In genomic region chr15:83939703-83940102, GRCm38 (mm10) we compare ENCODE assay signal across 16 mouse cellular contexts.
DNase-seq lines count a peak whose midpoint lies in the region; ATAC-seq and TF ChIP-seq lines count a peak whose summit lies in the region.
"Had no signal": no experiment of that assay in that cellular context is flagged by ENCODE, and none has a peak within 500 bp of the region (broad histone marks: within the 10 kb centered on the region; RNA-seq: fewer than 3 reads in every experiment).

No protein-coding gene starts in this region.

- no peak for ATAC-seq in forebrain, embryonic 13.5 days
- ATAC-seq in forebrain, embryonic 14.5 days: no peak
- ATAC-seq in hindbrain, embryonic 11.5 days (ENCODE audit: low FRiP score): no peak
- ATAC-seq in hindbrain, embryonic 14.5 days (ENCODE audit: low FRiP score): no peak
- ATAC-seq: activated CD4-positive, CD25-positive, alpha-beta regulatory T cell, adult 4 months had no signal

- WGBS in forebrain, embryonic 13.5 days: 64% methylated on average over 5 of the region's 5 CpGs
- WGBS in forebrain, embryonic 14.5 days: 57% methylated on average over 5 of the region's 5 CpGs
- WGBS in hindbrain, embryonic 11.5 days: 42% methylated on average over 5 of the region's 5 CpGs
- WGBS in hindbrain, embryonic 14.5 days: 57% methylated on average over 5 of the region's 5 CpGs
- WGBS in lung, adult 2 months: 27% methylated on average over 5 of the region's 5 CpGs

- peaks cover 10% of the 10 kb centered on the region for H3K4me1 ChIP-seq in forebrain, embryonic 13.5 days
- peaks cover 4% of the 10 kb centered on the region; the same call in 1 of the 2 replicates for H3K4me1 ChIP-seq in forebrain, embryonic 14.5 days (ENCODE audit: control insufficient read depth, insufficient read depth, low read length)
- H3K4me1 ChIP-seq in hindbrain, embryonic 11.5 days (replicated peaks; ENCODE audit: control insufficient read depth, insufficient read depth, low read length): no peaks in the 10 kb centered on the region
- H3K4me1 ChIP-seq in hindbrain, embryonic 14.5 days (replicated peaks; ENCODE audit: control insufficient read depth, insufficient read depth, low read length): no peaks in the 10 kb centered on the region; the same call in 1 of the 2 replicates
- H3K4me1 ChIP-seq in lung, adult 2 months (ENCODE audit: control insufficient read depth, insufficient read depth, low read length): no peaks in the 10 kb centered on the region

- no peaks in the 10 kb centered on the region for H3K36me3 ChIP-seq in forebrain, embryonic 13.5 days (ENCODE audit: poor library complexity, severe bottlenecking)
- no peaks in the 10 kb centered on the region for H3K36me3 ChIP-seq in forebrain, embryonic 14.5 days (ENCODE audit: control insufficient read depth, insufficient read depth, low read length)
- H3K36me3 ChIP-seq in hindbrain, embryonic 11.5 days (ENCODE audit: control insufficient read depth, insufficient read depth, low read length): no peaks in the 10 kb centered on the region
- H3K36me3 ChIP-seq in hindbrain, embryonic 14.5 days (replicated peaks; ENCODE audit: control insufficient read depth, insufficient read depth): no peaks in the 10 kb centered on the region
- H3K36me3 ChIP-seq: G1E; heart, embryonic 13.5 days; neural tube, embryonic 13.5 days had no signal

- peak overlapping the region; percentile 27; the same call in 1 of the 2 replicates for H3K9ac ChIP-seq in forebrain, embryonic 13.5 days
- H3K9ac ChIP-seq in forebrain, embryonic 14.5 days (ENCODE audit: low read length): no peak overlapping the region
- no peak overlapping the region for H3K9ac ChIP-seq in hindbrain, embryonic 11.5 days (ENCODE audit: low read depth, low read length)
- H3K9ac ChIP-seq in hindbrain, embryonic 14.5 days: no peak overlapping the region
- H3K9ac ChIP-seq: heart, embryonic 13.5 days; liver, embryonic 14.5 days; neural tube, embryonic 13.5 days had no signal

- no peaks in the 10 kb centered on the region for H3K9me3 ChIP-seq in forebrain, embryonic 13.5 days (replicated peaks)
- H3K9me3 ChIP-seq in forebrain, embryonic 14.5 days (replicated peaks; ENCODE audit: control insufficient read depth, low read length): no peaks in the 10 kb centered on the region
- H3K9me3 ChIP-seq in hindbrain, embryonic 11.5 days (ENCODE audit: control insufficient read depth, low read length): no peaks in the 10 kb centered on the region
- H3K9me3 ChIP-seq in hindbrain, embryonic 14.5 days (ENCODE audit: control insufficient read depth, low read length): no peaks in the 10 kb centered on the region
- H3K9me3 ChIP-seq: heart, embryonic 13.5 days; neural tube, embryonic 13.5 days had no signal

- peak; percentile 13; the same call in 1 of the 2 replicates for TF ChIP-seq CTCF in lung, adult 2 months (IDR thresholded peaks at IDR 0.05; ENCODE audit: insufficient read depth, low read length)
- peak; percentile 33; the same call in 1 of the 2 replicates for TF ChIP-seq CTCF in brain, embryonic 14.5 days (IDR thresholded peaks at IDR 0.05; ENCODE audit: borderline replicate concordance, extremely low read depth, insufficient read depth, insufficient read length)

- no peak for DNase-seq in forebrain, embryonic 14.5 days (ENCODE audit: low spot score)
- peak; percentile 5 for DNase-seq in hindbrain, embryonic 11.5 days (ENCODE audit: low spot score)
- DNase-seq in hindbrain, embryonic 14.5 days (ENCODE audit: low spot score): no peak
- no peak for DNase-seq in lung, adult 2 months
- DNase-seq in lung, postnatal 10 days: no peak
- no peak for DNase-seq in brain, embryonic 14.5 days (ENCODE audit: low read depth)
- no peak for DNase-seq in spleen, postnatal 4 days (ENCODE audit: low spot score in 2 of 2)
- DNase-seq: adrenal gland, postnatal 10 days; heart, postnatal 4 days; thymus, postnatal 36 days had no signal

- H3K4me2 ChIP-seq in forebrain, embryonic 13.5 days: no peak overlapping the region
- H3K4me2 ChIP-seq in forebrain, embryonic 14.5 days (ENCODE audit: low read length): no peak overlapping the region
- H3K4me2 ChIP-seq in hindbrain, embryonic 11.5 days (replicated peaks; ENCODE audit: low read depth, low read length): no peak overlapping the region
- H3K4me2 ChIP-seq in hindbrain, embryonic 14.5 days (replicated peaks): no peak overlapping the region
- H3K4me2 ChIP-seq: heart, embryonic 13.5 days; neural tube, embryonic 13.5 days had no signal

- H3K27ac ChIP-seq in forebrain, embryonic 13.5 days: no peak overlapping the region
- H3K27ac ChIP-seq in forebrain, embryonic 14.5 days (ENCODE audit: low read depth, low read length): no peak overlapping the region
- H3K27ac ChIP-seq in hindbrain, embryonic 11.5 days (ENCODE audit: low read depth, low read length): no peak overlapping the region
- H3K27ac ChIP-seq in hindbrain, embryonic 14.5 days: no peak overlapping the region
- H3K27ac ChIP-seq: heart, embryonic 13.5 days; liver, embryonic 14.5 days; neural tube, embryonic 13.5 days had no signal

- H3K27me3 ChIP-seq in forebrain, embryonic 13.5 days: no peaks in the 10 kb centered on the region
- no peaks in the 10 kb centered on the region for H3K27me3 ChIP-seq in forebrain, embryonic 14.5 days (replicated peaks; ENCODE audit: control insufficient read depth, insufficient read depth, low read length)
- no peaks in the 10 kb centered on the region for H3K27me3 ChIP-seq in hindbrain, embryonic 11.5 days (ENCODE audit: control insufficient read depth, insufficient read depth, low read length)
- H3K27me3 ChIP-seq in hindbrain, embryonic 14.5 days (ENCODE audit: control insufficient read depth, insufficient read depth, low read length): no peaks in the 10 kb centered on the region
- H3K27me3 ChIP-seq: neural tube, embryonic 13.5 days had no signal

- no peak overlapping the region for H3K4me3 ChIP-seq in forebrain, embryonic 13.5 days
- no peak overlapping the region for H3K4me3 ChIP-seq in forebrain, embryonic 14.5 days (ENCODE audit: low read depth, low read length)
- H3K4me3 ChIP-seq in hindbrain, embryonic 11.5 days (ENCODE audit: low read depth, low read length): no peak overlapping the region
- H3K4me3 ChIP-seq in hindbrain, embryonic 14.5 days (replicated peaks; ENCODE audit: low read length): no peak overlapping the region
- no peak overlapping the region for H3K4me3 ChIP-seq in lung, adult 2 months (replicated peaks; ENCODE audit: extremely low read depth, low read depth, low read length)
- H3K4me3 ChIP-seq: heart, embryonic 13.5 days; neural tube, embryonic 13.5 days had no signal

- TF ChIP-seq POLR2A in lung, adult 2 months (IDR thresholded peaks at IDR 0.05; ENCODE audit: borderline replicate concordance, extremely low read depth, low read depth, low read length): no peak
- no peak for TF ChIP-seq POLR2A in brain, embryonic 14.5 days (IDR thresholded peaks at IDR 0.05; ENCODE audit: borderline replicate concordance, extremely low read depth, insufficient read depth, insufficient read length, poor library complexity, severe bottlenecking)
